Mouse (Mus musculus): ENCODE results near the gene Zfp462. TPM values are rescaled to one million over a fixed set of nuclear protein-coding genes. Genes with fewer than 3 reads are reported as not detected.

Zfp462 gene
- polyA plus RNA-seq, 1 experiment: 2.5 TPM

DNA sequence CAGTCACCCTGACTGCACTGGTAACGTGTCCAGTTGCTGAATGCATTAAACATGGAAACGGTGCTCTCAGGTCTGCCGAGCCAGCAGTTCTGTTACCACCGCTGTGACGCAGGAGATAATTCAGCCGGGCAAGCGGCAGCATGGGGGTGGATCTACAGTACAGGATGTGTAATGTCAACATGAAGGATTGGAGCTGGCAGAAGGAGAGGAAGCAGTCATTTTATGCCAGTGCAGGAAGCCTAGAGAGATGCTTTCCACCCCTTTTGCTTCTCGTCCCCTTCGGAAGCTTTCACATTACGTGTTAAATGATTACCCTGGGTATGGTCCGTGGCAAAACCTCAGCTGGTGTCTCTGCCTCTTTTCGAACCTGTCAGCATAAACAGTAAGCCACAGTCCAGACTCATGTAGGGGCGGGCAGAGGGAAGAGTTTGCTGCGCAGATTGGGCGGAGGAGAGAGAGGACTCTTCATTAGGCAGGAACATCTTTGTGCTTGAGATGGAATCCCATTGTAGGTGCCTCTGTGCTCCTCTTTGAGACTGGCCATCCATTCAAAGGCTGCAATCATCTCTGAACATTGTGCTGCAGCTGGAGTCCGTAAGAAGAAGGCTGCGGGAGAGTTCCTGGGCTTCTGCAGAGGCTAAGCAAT lies 21.4 kb downstream of the Zfp462 start:
- 19% methylated on average over 17 of the region's 17 CpGs for WGBS
- no peaks in the 10 kb centered on the region for H3K36me3 ChIP-seq (ENCODE audit: control insufficient read depth, insufficient read depth, low read length)
- H3K27ac ChIP-seq (ENCODE audit: insufficient read depth, low read length): peak overlapping the region; percentile 64
- no peak overlapping the region for H3K4me3 ChIP-seq (ENCODE audit: extremely low read depth, insufficient read depth, insufficient read length)
- no peaks in the 10 kb centered on the region for H3K27me3 ChIP-seq (ENCODE audit: control insufficient read depth, insufficient read depth, low read length)
- TF ChIP-seq POLR2A (IDR thresholded peaks at IDR 0.05; ENCODE audit: low read depth, low read length): no peak
- no peak for TF ChIP-seq CTCF (IDR thresholded peaks at IDR 0.05; ENCODE audit: extremely low read depth, insufficient read depth, insufficient read length, insufficient replicate concordance)
- H3K4me1 ChIP-seq (ENCODE audit: control insufficient read depth, insufficient read depth, insufficient read length): no peaks in the 10 kb centered on the region
- DNase-seq (ENCODE audit: low read depth in 1 of 2, low spot score in 2 of 2): no peak

DNA sequence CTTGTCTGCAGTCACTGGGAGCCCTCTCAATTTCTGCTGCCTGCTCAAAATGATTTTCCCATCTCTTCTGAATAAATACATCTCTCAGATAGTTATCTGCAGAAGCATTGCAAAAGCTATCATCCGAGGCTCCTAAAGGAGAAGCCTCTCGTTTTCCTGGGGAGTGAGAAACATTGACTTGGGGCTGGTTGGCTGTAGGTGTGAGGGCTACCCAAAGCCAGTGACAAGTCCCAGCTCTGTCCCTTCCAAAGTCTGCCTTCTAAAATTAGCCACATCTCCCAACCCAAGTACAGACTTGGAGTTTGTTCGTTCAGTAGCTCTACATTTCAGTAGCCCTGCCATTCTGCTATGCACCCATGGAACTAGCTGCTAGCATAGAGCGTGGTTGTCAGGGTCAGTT lies 22.3 kb downstream of the Zfp462 start:
- no peaks in the 10 kb centered on the region for H3K27me3 ChIP-seq (ENCODE audit: control insufficient read depth, insufficient read depth, low read length)
- no peak overlapping the region for H3K27ac ChIP-seq (ENCODE audit: insufficient read depth, low read length)
- WGBS: 92% methylated on average over 4 of the region's 4 CpGs
- H3K36me3 ChIP-seq (ENCODE audit: control insufficient read depth, insufficient read depth, low read length): no peaks in the 10 kb centered on the region
- TF ChIP-seq CTCF (IDR thresholded peaks at IDR 0.05; ENCODE audit: extremely low read depth, insufficient read depth, insufficient read length, insufficient replicate concordance): no peak
- no peak for TF ChIP-seq POLR2A (IDR thresholded peaks at IDR 0.05; ENCODE audit: low read depth, low read length)
- no peaks in the 10 kb centered on the region for H3K4me1 ChIP-seq (ENCODE audit: control insufficient read depth, insufficient read depth, insufficient read length)
- DNase-seq (ENCODE audit: low read depth in 1 of 2, low spot score in 2 of 2): no peak
- H3K4me3 ChIP-seq (ENCODE audit: extremely low read depth, insufficient read depth, insufficient read length): no peak overlapping the region

DNA sequence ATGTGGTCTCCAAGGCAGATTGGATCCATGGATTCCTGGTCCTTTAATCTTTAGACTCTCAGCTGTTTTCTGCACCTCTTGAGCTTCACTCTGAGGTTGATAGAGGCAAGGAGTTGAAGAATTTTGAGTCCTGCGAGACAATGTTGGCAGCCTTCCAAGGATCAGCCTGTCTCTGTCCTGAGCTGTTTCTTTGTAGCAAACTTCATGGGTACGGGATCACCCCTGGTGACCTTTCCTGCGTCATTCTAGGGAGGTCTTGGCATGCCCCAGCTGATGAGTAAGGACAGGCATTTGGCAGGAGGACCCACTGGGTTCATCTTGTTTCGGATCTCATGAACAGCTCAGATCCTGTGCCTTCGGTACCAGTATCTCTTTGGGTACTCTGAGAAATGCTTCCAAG lies 22.9 kb downstream of the Zfp462 start:
- no peak overlapping the region for H3K4me3 ChIP-seq (ENCODE audit: extremely low read depth, insufficient read depth, insufficient read length)
- H3K36me3 ChIP-seq (ENCODE audit: control insufficient read depth, insufficient read depth, low read length): no peaks in the 10 kb centered on the region
- no peak for DNase-seq (ENCODE audit: low read depth in 1 of 2, low spot score in 2 of 2)
- no peak for TF ChIP-seq CTCF (IDR thresholded peaks at IDR 0.05; ENCODE audit: extremely low read depth, insufficient read depth, insufficient read length, insufficient replicate concordance)
- no peak for TF ChIP-seq POLR2A (IDR thresholded peaks at IDR 0.05; ENCODE audit: low read depth, low read length)
- H3K27ac ChIP-seq (ENCODE audit: insufficient read depth, low read length): no peak overlapping the region
- H3K4me1 ChIP-seq (ENCODE audit: control insufficient read depth, insufficient read depth, insufficient read length): no peaks in the 10 kb centered on the region
- no peaks in the 10 kb centered on the region for H3K27me3 ChIP-seq (ENCODE audit: control insufficient read depth, insufficient read depth, low read length)
- WGBS: 85% methylated on average over 5 of the region's 5 CpGs

DNA sequence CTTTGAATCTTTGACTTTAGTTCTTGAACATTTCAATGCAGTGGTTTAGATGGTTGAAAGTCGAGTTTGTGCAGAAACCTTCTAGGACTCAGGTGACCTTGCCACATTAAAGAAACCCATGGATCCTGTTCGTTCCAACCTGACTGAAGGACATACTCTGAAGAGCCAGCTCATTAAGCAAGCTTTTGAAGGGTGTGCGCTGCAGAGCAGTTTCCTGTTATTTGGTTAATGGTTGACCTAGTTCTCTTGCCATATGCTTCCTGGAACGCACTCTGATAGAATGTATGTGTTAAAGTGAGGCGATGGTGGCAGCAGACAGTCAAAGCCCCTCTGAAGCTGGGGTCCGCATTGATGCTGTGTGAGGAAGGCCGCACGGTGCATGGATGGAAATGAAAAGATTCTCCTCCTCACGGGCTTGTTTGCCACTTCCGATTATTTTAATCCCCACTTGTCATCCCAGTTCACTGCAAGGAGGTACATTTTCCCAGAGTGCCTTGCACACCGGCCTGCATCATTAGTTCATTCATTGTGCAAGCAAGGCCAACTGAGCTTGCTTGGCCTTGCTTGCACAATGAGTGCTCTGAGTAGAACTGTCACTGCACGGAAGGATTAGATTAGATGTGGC lies 24.9 kb downstream of the Zfp462 start:
- Histone ChIP-seq H3K27me3 (ENCODE audit: control insufficient read depth, insufficient read depth, low read length) (no peaks in the 10 kb centered on the region), H3K27ac (ENCODE audit: insufficient read depth, low read length) (no peak overlapping the region)

DNA sequence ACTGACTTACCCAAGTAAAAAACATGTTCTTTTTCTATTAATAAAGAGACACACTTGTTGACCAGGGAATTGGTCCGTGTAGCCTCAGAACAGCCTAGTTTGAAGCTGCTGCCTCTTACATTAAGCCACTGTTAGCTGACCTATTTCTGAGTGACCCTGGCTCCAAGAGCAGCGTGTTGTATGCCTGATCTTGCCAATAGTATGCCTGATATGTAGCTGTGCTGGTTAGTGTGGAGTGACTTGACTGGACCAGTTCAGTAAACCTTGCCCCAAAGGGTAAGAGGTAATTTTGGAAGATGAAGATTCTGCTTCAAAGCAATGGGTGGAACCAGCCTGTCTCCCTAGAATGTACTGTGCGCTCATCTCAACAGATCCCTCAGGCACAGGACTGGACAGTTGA lies 26.5 kb downstream of the Zfp462 start:
- TF ChIP-seq CTCF (IDR thresholded peaks at IDR 0.05; ENCODE audit: extremely low read depth, insufficient read depth, insufficient read length, insufficient replicate concordance) (no peak), POLR2A (IDR thresholded peaks at IDR 0.05; ENCODE audit: low read depth, low read length) (no peak)
- Histone ChIP-seq H3K27me3 (ENCODE audit: control insufficient read depth, insufficient read depth, low read length) (no peaks in the 10 kb centered on the region), H3K36me3 (ENCODE audit: control insufficient read depth, insufficient read depth, low read length) (no peaks in the 10 kb centered on the region), H3K4me1 (ENCODE audit: control insufficient read depth, insufficient read depth, insufficient read length) (no peaks in the 10 kb centered on the region), H3K27ac (ENCODE audit: insufficient read depth, low read length) (no peak overlapping the region), H3K4me3 (ENCODE audit: extremely low read depth, insufficient read depth, insufficient read length) (no peak overlapping the region)
- 88% methylated on average over 3 of the region's 3 CpGs for WGBS
- no peak for DNase-seq (ENCODE audit: low read depth in 1 of 2, low spot score in 2 of 2)

More for the DNA sequence above, 24.9 kb downstream of the Zfp462 start:
- 76% methylated on average over 12 of the region's 12 CpGs for WGBS
- DNase-seq (ENCODE audit: low read depth in 1 of 2, low spot score in 2 of 2): no peak
- Histone ChIP-seq H3K36me3 (ENCODE audit: control insufficient read depth, insufficient read depth, low read length) (no peaks in the 10 kb centered on the region), H3K4me1 (ENCODE audit: control insufficient read depth, insufficient read depth, insufficient read length) (no peaks in the 10 kb centered on the region), H3K4me3 (ENCODE audit: extremely low read depth, insufficient read depth, insufficient read length) (no peak overlapping the region)
- TF ChIP-seq CTCF (IDR thresholded peaks at IDR 0.05; ENCODE audit: extremely low read depth, insufficient read depth, insufficient read length, insufficient replicate concordance) (no peak), POLR2A (IDR thresholded peaks at IDR 0.05; ENCODE audit: low read depth, low read length) (no peak)

DNA sequence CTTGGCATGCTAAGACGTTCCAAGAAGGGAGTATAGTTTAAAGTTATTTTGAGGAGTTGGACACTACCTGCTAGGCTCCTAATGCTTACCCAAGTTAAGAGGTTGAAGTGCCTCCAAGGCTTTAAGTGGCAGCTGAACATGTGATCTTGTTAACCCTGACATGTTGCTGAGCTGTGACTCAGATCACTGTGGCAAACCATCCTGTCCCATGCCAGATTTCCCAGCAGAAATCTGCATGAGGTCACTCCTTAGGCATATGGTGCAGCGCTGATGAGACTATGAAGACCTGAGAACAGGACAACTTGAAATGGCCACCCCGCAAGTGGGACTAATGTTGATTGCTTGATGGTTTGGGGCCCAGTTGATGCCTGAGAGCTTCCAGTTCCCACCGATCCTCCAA lies 27.2 kb downstream of the Zfp462 start:
- Histone ChIP-seq H3K4me1 (ENCODE audit: control insufficient read depth, insufficient read depth, insufficient read length) (no peaks in the 10 kb centered on the region), H3K27ac (ENCODE audit: insufficient read depth, low read length) (no peak overlapping the region), H3K4me3 (ENCODE audit: extremely low read depth, insufficient read depth, insufficient read length) (no peak overlapping the region), H3K36me3 (ENCODE audit: control insufficient read depth, insufficient read depth, low read length) (no peaks in the 10 kb centered on the region), H3K27me3 (ENCODE audit: control insufficient read depth, insufficient read depth, low read length) (no peaks in the 10 kb centered on the region)
- WGBS: 86% methylated on average over 4 of the region's 4 CpGs
- no peak for DNase-seq (ENCODE audit: low read depth in 1 of 2, low spot score in 2 of 2)
- no peak for TF ChIP-seq CTCF (IDR thresholded peaks at IDR 0.05; ENCODE audit: extremely low read depth, insufficient read depth, insufficient read length, insufficient replicate concordance)
- no peak for TF ChIP-seq POLR2A (IDR thresholded peaks at IDR 0.05; ENCODE audit: low read depth, low read length)
